Mouse (Mus musculus) layer of hippocampus, postnatal 25 days (tissue): ENCODE data around the gene Tmem216. TPM values are rescaled to one million over a fixed set of nuclear protein-coding genes. Genes with fewer than 3 reads are reported as not detected.
A peak's percentile ranks its signal among the peaks of the same experiment; 100 is the strongest.

ENCODE experiments used
- DNase-seq, 2 experiments: peaks; one replicate each; pipeline ENCODE4 v3.0.0; 2022; ENCODE audit warnings: mixed read lengths in 2 of 2, low spot score in 1 of 2; ENCODE audit errors: extremely low spot score in 1 of 2
- total RNA-seq, 2 experiments: library from RNA; stranded (reverse); gene quantifications; 2 replicates each; pipeline ENCODE4 v1.2.3; 2021

The Tmem216 gene
- 10 to 100 TPM; 11.1 to 11.2 TPM for total RNA-seq

DNA sequence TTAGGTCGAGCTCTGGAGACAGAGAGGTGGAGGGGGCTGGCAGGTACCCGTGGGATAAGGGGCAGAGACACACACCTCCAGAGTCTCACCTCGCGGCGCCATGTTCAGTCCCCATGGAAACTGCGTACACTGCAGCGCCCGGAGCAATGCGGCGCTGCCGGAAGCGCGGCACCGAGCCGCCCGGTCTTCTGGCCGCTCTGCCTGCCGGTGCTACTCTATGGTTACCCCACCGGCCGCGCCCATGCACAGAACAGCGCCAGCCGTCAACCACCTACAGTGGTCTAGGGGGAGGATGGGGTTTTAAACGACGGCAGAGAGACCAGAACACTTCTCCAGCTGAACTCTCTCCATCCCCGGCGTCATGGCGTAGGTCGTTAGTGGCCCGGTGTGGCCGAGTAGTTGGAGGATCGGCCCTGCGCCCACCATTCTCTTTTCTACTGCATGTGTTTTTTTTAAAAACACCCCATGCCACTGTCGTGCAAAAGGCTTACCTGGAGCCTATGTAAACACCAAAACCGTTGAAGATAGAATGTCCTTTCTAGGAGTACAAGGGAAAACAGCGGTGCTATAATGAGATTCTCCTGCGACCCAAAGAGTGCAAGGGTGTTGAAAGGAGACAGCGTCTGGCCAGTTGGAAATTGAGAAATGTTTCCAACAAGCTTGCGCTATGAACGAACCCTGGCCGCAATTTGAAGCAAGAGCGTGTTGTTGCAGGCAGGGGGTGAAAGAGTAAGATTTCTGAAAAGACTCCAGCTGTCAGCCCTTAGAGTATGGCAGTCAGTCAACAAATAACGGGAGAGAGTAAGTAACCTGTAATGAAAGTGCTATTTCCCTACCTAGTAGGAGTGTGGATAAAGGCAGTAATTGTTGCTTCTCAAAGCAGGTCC, at the start of gene Tmem216:
Gene Tmem216 (minus strand): TSS at position 615 of the 887 bp plus-strand sequence.
- peak; percentile 72 to 78 for DNase-seq

DNA sequence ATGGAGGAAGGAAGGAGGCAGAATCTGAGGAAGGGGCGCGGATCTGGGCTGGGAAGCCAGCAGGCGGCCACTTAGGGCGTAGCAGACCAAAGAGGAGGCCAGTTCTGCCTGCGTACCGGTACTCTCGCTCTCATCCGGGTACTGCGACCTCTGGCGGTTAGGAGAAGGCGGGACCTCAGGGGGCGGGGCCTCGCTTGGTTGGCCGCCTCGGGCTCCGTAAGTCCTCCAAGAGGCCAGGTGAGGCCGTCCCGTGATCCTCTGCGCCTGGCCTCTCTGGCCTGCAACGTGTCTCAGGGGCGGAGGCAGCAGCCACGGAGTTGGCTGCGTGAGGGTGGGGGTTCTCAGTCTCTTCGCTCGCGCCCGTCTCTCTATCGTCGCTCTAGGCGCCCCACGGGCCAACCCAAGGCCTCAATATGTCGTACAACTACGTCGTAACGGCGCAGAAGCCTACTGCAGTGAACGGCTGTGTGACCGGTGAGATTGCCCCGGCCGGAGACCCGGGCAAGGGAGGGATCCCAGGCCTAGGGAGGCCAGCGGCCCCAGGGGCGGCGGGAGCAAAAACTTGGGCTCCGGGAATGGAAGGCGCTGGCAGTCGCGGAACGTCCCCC, 49.4 kb upstream of the Tmem216 start, which contains the start of the genes Ddb1 and Tkfc:
Gene Ddb1 (plus strand): TSS at position 35 of the 608 bp plus-strand sequence.
Gene Tkfc (minus strand): TSS at position 362 of the 608 bp plus-strand sequence.
- peak; percentile 97 for DNase-seq

DNA sequence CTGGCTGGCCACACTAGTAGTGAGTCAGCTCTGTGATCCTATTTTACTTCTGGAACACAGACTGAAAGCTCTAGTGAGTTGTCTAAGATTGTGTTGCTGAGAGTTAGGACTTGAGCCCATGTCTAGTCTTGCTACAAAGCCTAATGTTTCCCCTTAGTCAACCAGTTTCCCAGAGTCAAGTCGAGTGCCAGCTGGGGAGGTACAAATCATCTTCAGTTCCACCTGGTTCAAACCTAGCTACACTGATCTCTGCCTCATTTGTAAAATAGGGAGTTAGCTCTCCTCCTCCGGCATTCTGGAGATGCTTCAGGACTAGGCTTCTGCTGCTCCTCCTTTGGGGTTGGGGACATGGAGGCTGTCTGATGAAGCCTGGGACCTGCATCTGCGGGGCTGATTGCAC, 48.5 kb upstream of the Tmem216 start:
- DNase-seq, result no peak

DNA sequence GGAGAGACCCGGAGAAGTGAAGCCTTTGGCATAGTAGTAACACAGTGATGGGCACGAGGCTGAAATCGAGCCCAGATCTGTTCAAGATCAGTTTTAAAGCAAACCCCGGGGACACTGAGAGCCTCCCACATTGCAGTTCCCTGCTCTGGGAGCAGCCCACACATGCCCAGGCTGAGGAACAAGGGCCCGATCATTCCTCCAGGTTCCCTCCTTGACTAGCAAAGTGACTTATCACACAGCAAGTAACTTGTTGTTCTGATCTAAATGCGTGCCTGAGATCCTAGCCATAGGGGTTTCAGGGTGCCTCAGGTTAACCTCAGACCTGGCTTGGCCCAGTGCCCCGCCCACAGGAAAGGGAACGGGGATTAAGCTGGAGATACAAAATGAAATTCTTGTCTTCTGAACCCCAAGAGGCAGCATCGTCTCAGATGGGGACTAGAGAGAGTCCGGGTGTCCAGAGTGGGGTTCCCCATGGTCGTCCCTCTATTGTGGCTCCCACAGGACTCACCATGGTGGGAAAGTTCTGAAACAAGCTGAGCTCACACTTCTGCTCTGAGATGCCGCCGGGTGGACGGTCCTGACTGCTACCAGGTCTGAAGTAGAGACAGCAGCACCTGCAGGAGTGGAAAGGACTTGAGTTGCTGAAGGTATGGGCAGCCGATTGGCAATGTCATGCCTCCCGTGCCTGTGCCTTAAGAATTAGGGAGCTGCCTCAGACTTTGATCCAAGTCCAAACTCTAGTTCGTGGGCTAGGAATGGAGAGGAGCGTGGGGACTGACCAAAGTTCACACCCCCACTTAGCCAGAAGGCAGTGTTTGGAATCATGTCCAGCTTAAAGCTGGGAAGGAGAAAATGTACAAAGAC, 47.9 kb upstream of the Tmem216 start:
- no peak for DNase-seq

DNA sequence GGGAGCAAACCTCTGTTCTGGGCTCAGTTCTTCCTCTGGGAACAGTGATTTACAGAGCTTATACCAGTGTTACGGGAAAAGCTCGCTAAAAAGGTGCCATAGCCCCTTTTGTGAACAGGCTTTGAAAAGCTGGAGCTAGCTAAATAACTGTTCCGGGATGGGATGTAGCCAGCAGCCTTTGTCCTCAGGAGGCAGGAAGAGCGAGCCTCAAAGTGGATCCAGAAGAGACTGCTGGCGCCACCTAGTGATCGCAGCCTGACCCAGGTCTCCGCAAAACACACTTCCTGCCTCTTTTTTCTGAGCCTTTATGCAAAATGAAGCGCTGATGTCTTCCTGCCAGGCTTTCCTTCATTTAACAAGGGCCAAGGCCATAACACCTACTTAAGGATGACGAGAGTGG, 46.7 kb upstream of the Tmem216 start:
- peak; percentile 75 to 92 for DNase-seq

DNA sequence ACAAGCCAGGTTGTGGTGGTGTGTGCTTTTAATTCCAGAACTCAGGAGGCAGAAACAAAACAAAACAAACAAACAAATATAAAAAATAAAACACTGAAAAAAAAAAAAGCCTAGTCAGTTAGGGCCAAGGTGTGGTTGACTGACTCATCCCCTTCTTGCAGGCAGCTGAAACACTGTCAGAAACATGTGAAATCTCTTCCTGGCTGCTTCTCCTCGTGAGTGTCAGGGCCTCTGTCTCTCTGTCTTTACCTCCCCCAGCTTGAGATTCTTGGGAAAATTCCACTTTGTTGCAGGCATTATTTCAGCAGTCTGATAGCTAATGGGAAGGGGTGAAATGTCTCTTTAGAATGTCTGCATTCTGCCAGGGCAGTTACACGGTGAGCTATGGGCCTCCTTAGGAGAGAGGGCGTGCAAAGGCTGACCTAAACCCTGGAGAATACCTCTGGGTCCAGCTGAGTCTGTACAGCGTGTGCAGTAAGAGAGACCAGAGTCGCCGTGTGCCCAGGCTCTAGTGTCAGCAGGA, 46.3 kb upstream of the Tmem216 start:
- no peak for DNase-seq

DNA sequence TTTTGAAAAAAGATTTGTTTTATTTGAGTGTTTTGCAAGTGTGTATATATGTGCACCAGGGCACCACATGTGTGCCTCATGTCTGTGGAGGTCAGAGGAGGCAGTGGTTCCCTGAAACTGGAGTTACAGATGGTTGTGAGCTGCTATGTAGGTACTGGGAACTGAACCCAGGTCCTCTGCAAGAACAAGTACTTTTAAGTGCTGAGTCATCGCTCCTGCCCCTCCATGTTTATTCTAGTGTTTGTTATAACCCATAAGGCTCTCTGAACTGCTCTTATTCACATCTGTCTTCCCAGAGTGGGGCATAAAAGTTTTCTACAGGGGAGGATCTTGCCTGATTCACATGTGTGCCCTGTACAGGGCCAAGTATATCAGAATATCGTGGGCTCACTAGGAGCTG, 43.6 kb upstream of the Tmem216 start:
- no peak for DNase-seq

DNA sequence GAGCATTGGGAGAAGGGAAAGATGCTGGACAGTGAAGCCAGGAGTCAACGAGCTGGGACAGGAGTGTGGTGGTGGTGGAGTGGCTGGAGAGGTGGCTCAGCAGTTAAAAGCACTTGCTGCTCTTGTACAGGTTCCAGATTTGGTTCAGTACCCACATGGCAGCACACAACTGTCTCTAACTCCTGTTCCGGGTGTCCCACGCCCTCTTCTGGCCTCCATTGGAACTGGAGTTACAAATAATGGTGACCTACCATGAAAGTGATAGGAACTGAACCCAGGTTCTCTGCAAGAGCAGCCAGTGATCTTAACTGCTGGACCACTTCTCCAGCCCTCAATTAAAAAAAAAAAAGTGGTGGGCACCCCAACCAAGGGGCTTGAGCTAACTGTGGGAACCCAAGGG, 42.1 kb upstream of the Tmem216 start:
- no peak for DNase-seq

DNA sequence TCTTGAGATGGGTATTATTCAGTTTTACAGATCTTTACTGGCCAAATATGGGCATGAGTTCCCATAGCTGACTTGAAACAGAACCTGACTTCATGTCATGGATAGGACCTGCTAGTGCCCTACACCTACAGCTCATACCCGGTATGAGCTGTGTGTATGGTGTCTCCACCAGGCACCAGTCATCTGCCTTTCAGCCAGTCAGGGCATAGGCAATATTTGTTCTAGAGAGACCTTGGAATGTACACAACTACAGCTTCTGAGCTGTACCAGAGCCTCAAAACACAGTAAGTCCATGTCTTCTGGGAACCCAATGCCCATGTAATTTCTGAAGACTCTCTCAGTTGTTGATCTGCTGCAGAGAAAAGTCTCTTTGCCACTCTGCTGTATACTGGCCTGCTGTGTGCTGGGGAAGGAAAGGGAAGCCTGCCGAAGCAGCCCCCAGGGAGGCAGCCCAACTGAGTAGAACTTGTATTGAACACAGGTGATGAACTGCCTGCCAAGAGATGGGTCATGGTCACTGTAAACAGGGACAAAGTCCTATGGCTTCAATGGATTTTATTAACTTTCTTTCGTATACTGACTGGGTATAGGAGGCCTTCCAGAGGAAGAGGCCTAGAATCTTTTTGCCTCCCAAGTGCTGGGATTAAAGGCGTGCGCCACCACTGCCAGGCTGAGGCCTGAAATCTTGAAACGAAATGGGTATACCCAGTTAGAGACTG, 35.8 kb upstream of the Tmem216 start:
- DNase-seq, result no peak

DNA sequence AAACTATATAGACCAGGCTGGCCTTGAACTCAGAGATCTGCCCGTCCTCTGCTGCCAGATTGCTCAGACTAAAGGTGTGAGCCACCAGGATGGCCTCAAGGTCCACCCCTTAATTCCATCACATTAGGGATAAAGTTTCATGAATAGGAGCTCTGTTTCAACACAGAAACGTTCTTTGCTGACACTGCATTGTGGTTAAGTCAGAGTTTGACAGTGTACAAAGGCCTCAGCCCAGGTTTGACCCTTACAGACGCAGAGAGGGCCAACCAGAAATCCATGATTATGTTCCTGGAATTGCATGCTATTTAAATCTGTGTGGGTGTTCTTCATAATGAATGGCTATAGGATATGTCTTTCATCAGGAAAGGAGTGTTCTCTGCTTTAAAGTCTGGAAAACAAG, 34.3 kb upstream of the Tmem216 start:
- DNase-seq, result no peak

DNA sequence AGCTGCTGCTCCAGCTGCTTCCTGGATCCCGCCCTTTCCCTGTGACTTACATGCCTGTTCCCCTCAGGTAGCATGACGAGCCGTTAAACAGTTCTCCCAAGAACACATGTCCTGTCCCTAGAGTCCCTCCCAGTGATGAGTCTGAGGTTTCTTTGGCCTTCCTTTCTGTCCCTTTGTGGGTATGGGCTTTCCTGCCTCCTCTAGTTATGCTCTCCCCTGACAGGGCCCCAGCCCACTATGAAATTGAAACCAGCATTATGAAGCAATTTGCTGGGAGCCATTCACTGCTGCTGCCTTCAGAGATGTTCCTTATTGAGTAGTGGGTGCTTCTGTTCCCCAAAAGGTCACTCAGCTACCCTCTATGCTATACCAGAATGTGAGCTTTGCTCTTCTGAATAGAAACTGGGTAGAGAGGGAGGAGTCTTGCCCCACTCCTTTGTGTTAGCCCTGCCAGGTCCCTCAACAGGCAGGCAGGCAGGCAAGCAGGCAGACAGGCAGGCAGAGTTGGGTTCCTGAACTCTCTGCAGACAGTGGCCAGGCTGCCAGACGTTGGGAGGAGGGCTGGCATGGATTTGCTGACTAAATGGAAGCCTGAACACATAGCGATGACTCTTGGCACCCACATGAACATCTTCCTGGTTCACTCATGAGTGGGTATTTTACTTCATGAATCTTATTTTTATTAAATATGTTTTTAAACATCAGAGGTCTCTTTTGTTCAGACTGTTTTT, 33.3 kb upstream of the Tmem216 start:
- no peak for DNase-seq

DNA sequence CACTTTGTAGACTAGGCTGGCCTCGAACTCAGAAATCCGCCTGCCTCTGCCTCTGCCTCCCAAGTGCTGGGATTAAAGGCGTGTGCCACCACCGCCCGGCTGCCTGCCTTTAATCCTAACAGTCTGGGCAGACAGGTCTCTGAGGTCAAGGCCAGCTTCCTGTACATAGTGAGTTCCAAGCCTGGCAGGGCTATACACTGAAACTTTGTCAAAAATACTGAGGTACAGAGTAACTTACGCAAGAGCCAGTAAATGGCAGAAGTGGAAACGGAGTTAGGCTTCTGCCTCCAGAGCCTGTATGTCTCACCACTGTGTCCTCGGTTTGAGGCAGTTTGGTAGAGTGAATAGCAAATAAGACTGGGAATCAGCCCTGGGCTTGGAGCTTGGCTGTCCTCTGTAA, 31.2 kb upstream of the Tmem216 start:
- no peak for DNase-seq

DNA sequence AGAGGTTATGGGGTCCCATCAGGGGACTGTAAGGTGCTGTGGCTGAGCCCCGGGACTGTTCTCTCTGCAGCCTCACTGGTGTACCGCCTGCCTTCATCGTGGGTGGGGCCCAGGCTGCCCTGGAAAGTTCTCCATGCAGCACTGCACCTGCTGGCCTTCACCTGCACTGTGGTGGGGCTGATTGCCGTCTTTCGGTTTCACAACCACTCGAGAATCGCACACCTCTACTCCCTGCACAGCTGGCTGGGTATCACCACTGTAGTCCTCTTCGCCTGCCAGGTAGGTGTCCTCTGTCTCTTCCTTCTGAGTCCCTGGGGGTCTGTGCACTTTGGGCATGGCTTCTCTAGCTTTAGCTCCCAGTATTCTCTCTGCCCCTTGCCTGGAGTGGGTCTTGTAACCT, 29.1 kb upstream of the Tmem216 start:
- DNase-seq, result no peak

DNA sequence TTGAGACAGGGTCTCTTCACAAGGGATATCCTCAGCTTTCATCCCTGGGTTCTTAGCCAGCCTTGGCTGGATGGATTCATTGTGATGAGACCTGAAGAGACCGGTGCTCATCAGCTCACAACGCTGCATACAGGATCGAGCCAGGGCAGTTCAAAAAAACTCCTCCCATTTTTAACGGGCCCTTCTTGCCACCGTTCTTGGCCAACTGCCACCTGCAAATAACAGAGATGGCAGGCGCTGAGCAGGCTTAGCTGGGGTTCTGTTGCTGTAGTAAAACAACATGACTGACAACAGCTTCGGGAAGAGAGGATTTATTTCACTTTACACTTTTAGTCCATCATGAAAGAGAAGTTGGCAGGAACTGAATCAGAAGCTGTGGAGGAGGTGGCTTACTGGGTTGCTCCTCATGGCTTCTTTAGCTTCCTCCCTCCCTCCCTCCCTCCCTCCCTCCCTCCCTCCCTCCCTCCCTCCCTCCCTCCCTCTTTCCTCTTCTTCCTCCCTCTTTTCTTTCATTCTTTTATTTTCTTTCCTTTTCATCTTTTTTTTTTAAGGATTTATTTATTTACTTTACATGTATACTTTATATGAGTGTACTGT, 27.6 kb upstream of the Tmem216 start:
- DNase-seq, result no peak

DNA sequence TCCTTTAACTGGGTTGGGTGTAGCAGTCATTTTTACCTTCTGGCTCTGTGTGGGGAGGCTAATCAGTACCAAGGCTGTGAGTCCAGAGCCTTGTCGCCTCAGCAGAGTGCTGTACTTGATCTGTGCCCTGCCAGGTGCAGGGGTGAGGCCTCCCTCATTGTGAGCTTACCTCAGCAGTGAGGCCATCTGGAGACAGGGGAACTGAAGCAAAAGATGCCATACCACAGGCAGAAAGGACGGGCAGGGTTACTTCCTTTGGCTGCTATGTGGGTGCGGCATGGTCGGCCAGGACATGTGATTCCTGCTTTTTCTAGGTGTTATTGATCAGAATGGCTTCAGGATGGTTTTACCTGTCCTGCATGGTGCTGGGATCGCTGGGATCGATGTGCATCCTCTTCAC, 25.9 kb upstream of the Tmem216 start:
- no peak for DNase-seq

DNA sequence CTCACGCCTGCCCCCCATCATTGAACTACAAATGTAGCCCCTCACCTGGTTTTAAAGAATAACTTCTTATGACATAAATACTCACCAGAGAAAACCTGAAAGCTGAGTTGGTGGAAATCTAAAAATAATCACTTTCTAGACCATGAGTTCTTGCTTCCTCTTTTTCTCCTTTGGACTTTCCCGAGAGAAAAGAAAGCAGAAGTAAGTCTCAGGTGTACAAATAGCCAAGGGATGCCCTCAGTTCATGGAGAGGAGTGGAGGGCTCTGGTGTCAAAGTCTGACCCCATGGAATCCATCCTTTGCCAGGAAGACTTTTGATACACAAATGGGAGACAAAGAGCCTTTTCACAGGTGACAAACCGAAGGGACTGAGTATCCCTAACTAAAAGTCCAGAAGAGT, 24.7 kb upstream of the Tmem216 start:
- DNase-seq, result no peak

DNA sequence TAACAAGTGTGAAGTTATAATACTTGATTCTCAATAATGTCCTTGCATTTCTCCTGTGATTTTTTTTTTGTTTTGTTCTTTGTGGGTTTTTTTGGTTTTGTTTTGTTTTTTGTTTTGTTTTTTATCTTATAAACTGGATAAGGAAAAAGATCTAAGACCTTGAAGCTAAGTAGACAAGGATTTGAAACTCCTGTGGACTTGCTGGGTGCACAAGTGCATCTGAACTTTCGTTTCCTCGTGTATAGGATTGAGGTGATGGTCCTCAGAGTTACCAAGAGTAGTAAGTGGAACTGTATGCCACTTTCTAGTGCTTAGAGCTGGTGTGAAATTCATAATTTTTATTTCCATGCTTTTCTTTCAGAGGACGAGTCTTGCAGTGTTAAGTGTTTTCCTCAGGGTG, 24.1 kb upstream of the Tmem216 start:
- no peak for DNase-seq

DNA sequence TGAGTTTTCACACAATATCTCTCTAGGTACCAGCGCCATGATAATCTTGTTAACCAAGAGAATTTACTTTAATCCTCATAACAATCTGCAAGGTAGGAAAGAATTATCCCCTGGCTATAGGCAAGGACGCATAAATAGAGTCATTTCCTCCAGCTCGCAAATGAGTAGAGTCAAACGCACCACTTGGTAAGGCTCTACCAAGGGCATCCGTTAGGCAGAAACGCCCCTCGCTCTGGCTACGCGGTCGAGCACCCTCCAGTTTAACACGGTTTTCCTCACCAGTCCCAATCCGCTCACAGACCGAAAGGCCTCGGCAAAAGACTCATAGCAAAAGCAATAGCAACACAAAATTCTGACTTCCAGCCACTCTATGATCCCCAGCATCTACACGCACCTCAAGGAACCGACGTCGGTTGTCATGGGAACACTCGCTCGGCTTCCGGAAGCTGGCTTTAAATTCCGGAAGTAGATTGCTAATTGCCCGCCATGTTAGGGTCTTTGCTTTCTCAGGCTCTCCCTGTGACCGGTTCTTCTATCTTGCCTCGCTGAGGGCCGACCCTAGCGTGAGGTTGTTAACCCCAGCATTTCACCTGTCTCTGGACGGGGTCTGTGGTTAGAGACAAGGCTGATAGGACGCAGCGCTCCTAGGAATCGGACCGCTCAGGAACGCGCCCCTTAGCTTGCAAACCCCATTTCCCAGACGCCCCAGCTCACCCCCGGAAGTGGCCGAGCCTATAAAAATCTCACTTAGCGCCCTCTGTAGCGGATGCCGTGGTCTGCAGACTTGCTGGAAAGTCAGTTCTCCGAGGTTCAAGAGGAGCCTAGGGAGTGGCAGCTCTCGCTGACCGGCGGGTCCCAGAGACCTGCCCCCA, 20.9 kb upstream of the Tmem216 start, which contains the start of the genes Cyb561a3 and Tmem138:
Gene Cyb561a3 (plus strand): TSS at position 483 of the 872 bp plus-strand sequence.
Gene Tmem138 (minus strand): TSS at position 673 of the 872 bp plus-strand sequence.
- DNase-seq, result peak; percentile 81 to 90
